Mouse (Mus musculus) kidney, adult 11 months (tissue): ENCODE measurements at regions not wholly inside any gene's neighbourhood (a gene's known extent, or its start where the extent isn't known, plus 50 kb on each side); places are given as distances from the start of the nearest gene placed in this dataset.

ENCODE experiments used
- DNase-seq: peaks from one replicate; pipeline ENCODE4 v3.0.0; 2022

GRCm38 (mm10) chr7:136293536-136294145 is 577.5 kb upstream of the Mki67 start:
- DNase-seq: peak; percentile 47

GRCm38 (mm10) chr7:136294445-136294844 is 578.3 kb upstream of the Mki67 start:
- DNase-seq: no peak

GRCm38 (mm10) chr7:136297901-136298513 is 581.8 kb upstream of the Mki67 start:
- no peak for DNase-seq

DNA sequence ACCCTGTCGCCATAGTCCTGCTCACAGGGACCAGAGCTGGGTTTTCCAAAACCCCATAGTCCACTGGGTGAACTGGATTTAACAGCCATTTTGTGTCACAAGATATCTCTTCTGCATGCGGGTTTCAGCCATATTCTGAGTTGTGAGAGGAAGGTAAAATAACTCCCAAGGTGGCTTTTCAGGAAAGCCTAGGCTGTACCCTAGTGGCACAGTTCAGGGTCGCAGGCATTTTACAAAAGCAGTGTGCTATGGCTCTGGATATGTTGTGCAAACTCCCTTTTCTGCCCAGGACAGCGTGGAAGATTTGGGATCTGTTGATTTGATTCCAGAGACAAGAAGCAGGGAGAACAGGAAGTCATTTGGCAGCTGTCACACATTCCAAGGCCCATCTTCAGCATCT is 588.3 kb upstream of the Mgmt start:
- DNase-seq: no peak

GRCm38 (mm10) chr7:136308765-136309164 is 585.6 kb upstream of the Mgmt start:
- no peak for DNase-seq

GRCm38 (mm10) chr7:136327281-136327680 is 567.1 kb upstream of the Mgmt start:
- no peak for DNase-seq

DNA sequence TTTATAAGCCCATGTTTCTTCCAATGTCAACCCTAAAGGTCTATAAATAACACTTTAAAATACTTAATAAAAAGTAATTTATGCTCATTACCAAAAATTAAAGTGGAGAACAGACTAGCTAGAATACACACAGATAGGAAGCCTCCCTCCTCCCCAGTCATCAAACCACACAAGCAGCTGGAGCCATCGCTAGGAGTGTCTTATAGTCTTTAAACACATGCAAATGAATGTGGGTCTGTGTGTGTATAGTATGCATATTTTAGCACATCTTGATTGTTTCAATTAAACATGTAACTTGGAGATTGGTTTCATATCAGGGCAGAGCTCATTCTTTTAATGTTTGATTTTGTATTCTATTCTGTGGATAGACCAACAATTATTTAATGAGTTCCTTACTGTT is 564.0 kb upstream of the Mgmt start:
- DNase-seq: no peak

DNA sequence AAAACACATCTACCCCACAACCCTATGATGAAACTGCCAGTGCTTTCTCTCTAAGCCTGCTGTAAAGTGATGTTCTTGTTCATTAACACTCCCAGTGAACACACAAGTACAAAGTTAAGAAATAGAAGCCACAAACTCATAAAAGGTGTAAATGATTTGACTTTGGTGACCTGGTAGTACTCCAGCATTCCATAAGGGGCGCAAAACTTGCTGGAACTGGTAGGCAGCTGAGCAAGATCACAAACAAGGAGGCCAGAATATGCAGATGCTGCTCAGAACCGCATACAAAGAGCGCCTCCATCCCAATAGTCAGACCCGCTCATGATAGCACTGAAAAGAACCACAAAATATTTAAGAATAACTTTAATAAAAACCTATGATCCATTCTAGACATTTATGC is 561.6 kb upstream of the Mgmt start:
- no peak for DNase-seq

GRCm38 (mm10) chr7:136341599-136342210 is 552.7 kb upstream of the Mgmt start:
- DNase-seq: no peak

- no peak for DNase-seq
Observed at GRCm38 (mm10) chr7:136342211-136342799, 552.1 kb upstream of the Mgmt start.

DNA sequence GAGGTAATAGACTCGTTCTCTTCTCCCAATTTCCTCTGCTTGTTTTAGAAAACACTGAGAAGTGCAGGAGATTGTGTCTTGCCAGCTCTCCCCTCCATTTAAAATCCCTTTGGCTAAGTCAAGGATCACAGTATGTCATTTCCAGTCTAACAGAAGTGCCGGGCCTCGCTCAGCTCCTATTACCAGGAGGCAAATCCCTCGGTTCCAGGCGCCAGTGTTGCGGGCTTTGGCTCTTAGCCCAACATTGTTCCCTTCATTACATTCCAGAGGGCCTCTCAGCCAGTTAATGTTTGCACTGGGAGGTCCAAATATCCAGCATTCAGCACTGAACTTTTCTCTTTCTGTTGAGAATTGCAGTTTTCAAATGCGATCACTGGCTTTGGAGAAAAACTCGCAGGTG is 551.6 kb upstream of the Mgmt start:
- DNase-seq: peak; percentile 89

DNA sequence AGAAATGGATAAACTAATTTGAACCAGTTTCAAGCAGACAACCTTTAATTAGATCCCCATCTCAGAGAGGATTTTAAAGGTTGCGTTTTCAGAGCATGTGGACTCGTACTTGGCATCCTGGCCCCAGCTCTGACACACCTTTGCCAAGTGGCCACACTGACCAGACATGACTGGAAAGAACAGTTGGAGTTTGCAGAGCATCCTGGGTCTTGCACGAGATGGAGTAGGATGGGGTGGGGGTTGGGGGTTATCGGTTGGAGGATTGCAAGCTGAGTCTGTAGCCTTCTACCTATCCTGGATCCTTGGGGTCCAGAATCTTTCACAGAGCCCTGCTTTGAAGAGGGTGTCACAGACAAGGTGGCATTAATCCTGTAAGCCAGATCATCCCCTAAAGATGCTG is 550.9 kb upstream of the Mgmt start:
- DNase-seq: no peak

GRCm38 (mm10) chr7:136345051-136345450 is 549.4 kb upstream of the Mgmt start:
- DNase-seq: no peak

GRCm38 (mm10) chr7:136346531-136346930 is 547.9 kb upstream of the Mgmt start:
- DNase-seq: peak; percentile 27

DNA sequence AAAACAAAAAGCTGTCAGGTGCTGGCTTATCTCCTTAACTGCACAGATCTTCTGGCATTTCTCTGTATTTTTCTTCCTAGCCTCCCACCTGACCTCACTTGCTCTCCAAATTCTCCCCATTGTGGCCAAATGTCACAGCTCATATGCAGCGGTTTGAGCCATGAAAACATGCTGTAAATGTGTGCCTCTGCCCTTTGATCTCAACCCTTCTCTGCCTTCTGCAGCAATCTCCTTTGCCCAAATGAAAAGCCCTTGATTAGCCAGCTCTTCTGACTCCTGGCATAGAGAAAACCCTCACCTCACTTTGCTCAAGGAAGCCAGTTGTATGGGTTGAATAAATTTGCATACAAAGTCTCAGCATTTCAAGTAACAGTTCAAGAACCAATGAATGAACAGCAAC is 546.1 kb upstream of the Mgmt start:
- DNase-seq: peak; percentile 24

DNA sequence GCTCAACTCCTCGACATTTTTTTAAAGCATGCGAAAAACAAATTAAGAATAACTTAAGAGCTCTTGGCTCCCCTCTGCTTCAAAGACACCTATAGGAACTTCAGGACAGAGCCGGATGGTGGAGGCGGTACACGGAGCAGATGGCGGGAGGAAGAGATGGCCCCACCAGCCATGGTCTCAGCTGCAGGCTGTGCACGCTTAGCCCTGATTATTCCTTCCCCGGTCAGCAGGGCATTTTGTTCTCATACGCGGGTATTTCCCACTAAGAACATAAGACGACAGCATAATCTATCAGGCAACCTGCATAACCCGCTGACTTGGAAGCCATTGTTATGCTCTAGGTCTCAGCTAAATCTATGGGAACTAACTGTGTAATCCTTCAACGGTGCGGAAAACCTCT is 544.8 kb upstream of the Mgmt start:
- DNase-seq: no peak

DNA sequence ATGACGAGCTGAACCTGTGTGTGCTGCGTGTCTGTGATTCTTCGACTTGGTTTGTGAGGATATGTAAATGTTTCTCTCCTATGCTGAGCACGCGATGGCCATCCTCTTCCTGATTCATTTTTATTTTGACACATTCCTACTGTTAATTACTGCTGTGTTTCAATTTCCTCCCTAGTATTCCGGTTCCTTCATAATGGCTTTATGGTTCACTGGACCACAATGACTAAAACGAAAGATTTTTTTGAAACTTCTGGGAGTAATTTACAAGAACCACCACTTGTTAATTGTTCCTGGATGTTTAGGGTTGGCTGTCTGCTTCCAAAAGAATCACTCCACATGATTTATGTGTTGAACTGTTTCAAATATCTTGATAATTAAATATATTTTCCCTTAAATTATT is 537.4 kb upstream of the Mgmt start:
- no peak for DNase-seq

GRCm38 (mm10) chr7:136365318-136366211 is 528.8 kb upstream of the Mgmt start:
- no peak for DNase-seq

DNA sequence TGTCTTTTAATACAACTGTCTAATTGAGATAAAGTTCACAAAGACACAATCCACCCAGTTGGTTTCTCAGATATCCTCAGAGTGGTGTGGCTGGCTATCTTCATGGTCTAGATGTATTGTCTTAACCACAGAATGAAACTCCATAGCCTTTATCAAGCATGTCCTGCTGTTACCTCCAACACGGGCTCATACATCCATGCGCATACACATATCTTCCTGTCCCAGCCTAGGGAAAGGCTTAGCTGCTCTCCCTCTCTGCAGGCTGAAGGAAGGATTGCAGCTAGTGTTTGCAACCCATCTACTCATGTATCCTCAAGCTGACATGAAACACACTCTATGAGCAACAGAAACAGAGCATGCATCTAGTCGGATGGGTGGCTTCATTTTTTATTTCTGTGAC is 517.2 kb upstream of the Mgmt start:
- no peak for DNase-seq

DNA sequence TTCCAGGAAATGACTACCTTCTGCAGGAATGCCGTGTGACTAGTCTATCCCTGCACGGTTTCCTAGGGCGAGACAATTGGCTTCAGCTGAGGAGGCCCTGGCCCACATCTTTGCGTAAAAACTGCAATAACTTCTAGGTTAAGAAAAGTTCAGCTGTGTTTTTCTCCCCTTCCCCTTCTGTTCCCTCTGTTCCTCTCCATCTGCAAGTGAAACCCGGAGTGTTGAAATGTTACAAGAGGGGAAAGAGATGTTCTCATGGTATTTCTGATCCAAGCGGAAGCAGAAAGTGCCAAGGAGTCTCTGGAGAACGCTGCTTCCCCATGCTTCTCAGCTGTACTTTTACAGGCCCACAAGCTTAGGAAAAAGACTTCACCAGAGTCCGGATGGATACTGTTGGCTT is 516.7 kb upstream of the Mgmt start:
- no peak for DNase-seq

- DNase-seq: no peak
Observed at GRCm38 (mm10) chr7:136378321-136378720, 516.1 kb upstream of the Mgmt start.

- DNase-seq: peak; percentile 45
Observed at GRCm38 (mm10) chr7:136379319-136379718, 515.1 kb upstream of the Mgmt start.

DNA sequence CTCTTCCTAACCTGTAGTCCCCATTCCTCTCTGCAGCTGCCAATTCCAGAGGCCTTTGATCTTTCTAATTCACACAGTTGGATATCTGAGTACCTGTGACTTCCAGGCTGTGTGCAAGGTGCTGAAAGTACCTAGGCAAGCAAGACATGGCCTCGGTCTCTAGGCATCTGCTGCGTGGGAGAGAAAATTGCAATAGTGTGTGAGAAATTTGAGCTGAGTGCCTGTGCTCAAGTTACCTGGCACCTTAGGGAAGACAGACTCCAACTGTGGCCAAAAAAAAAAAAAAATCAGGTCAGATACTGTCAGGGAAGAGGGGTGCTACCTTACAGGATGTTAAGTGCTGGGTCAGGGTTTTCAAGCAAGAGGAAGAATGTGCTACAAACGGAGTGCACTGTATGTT is 514.7 kb upstream of the Mgmt start:
- DNase-seq: no peak
